9 mouse cellular contexts compared by ENCODE assay signal in genomic region chr3:135824436-135824835, GRCm38 (mm10). TPM values are rescaled to one million over a fixed set of nuclear protein-coding genes. Genes with fewer than 3 reads are reported as not detected.
DNase-seq lines count a peak whose midpoint lies in the region; ATAC-seq and TF ChIP-seq lines count a peak whose summit lies in the region.
"Had no signal": no experiment of that assay in that cellular context is flagged by ENCODE, and none has a peak within 500 bp of the region (broad histone marks: within the 10 kb centered on the region; RNA-seq: fewer than 3 reads in every experiment).

No protein-coding gene starts in this region.

- no peak overlapping the region for H3K4me3 ChIP-seq in forebrain, embryonic 13.5 days
- H3K4me3 ChIP-seq in forebrain, embryonic 12.5 days (replicated peaks) = no peak overlapping the region
- peak overlapping the region; percentile 42 for H3K4me3 ChIP-seq in megakaryocyte, embryonic 14.5 days (replicated peaks)
- no peak overlapping the region for H3K4me3 ChIP-seq in kidney, postnatal 0 days (replicated peaks; ENCODE audit: low read depth, low read length)

- peaks cover 5% of the 10 kb centered on the region for H3K27me3 ChIP-seq in forebrain, embryonic 13.5 days
- H3K27me3 ChIP-seq in forebrain, embryonic 12.5 days = peaks cover 3% of the 10 kb centered on the region; the same call in 1 of the 2 replicates
- H3K27me3 ChIP-seq in megakaryocyte, embryonic 14.5 days (replicated peaks) = peaks cover 34% of the 10 kb centered on the region
- no peaks in the 10 kb centered on the region for H3K27me3 ChIP-seq in kidney, postnatal 0 days (ENCODE audit: insufficient read depth, low read length)

- no peak overlapping the region for H3K9ac ChIP-seq in forebrain, embryonic 13.5 days
- no peak overlapping the region for H3K9ac ChIP-seq in forebrain, embryonic 12.5 days
- no peak overlapping the region for H3K9ac ChIP-seq in kidney, postnatal 0 days (ENCODE audit: low read depth, low read length)

- no peak overlapping the region for H3K4me2 ChIP-seq in forebrain, embryonic 13.5 days
- no peak overlapping the region for H3K4me2 ChIP-seq in forebrain, embryonic 12.5 days
- peak overlapping the region; percentile 82 for H3K4me2 ChIP-seq in kidney, postnatal 0 days (ENCODE audit: low read length)

- WGBS in forebrain, embryonic 13.5 days = 25% methylated on average over 2 of the region's 4 CpGs
- WGBS in forebrain, embryonic 12.5 days = 40% methylated on average over 1 of the region's 4 CpGs
- 25% methylated on average over 3 of the region's 4 CpGs for WGBS in kidney, postnatal 0 days

- peak; percentile 28 for DNase-seq in kidney, postnatal 0 days (ENCODE audit: low spot score)
- DNase-seq in naive thymus-derived CD4-positive, alpha-beta T cell, adult 2 months (ENCODE audit: low read depth) = peak; percentile 24
- no peak for DNase-seq in urinary bladder, postnatal 36 days (ENCODE audit: low spot score in 2 of 2)
- DNase-seq: B cell, adult 2 months had no signal

- ATAC-seq in forebrain, embryonic 13.5 days = peak; percentile 43; the same call in 1 of the 2 replicates
- ATAC-seq in forebrain, embryonic 12.5 days (ENCODE audit: low FRiP score) = no peak
- no peak for ATAC-seq in megakaryocyte, adult 5-6 weeks (ENCODE audit: poor library complexity, severe bottlenecking)
- ATAC-seq in kidney, postnatal 0 days (replicated peaks; ENCODE audit: low FRiP score, low read depth) = no peak
- no peak for ATAC-seq in megakaryocyte progenitor cell, adult 5-6 weeks (replicated peaks; ENCODE audit: poor library complexity)

- H3K36me3 ChIP-seq in forebrain, embryonic 13.5 days (ENCODE audit: poor library complexity, severe bottlenecking) = no peaks in the 10 kb centered on the region
- H3K36me3 ChIP-seq in forebrain, embryonic 12.5 days (replicated peaks) = no peaks in the 10 kb centered on the region
- H3K36me3 ChIP-seq in megakaryocyte, embryonic 14.5 days (replicated peaks; ENCODE audit: low read length) = no peaks in the 10 kb centered on the region
- no peaks in the 10 kb centered on the region for H3K36me3 ChIP-seq in kidney, postnatal 0 days (ENCODE audit: insufficient read depth, low read length)

- no peak for TF ChIP-seq CTCF in kidney, postnatal 0 days (IDR thresholded peaks at IDR 0.05; ENCODE audit: low read depth)

- H3K4me1 ChIP-seq in forebrain, embryonic 13.5 days = peaks cover 16% of the 10 kb centered on the region
- peaks cover 19% of the 10 kb centered on the region for H3K4me1 ChIP-seq in forebrain, embryonic 12.5 days
- H3K4me1 ChIP-seq in megakaryocyte, embryonic 14.5 days = peaks cover 24% of the 10 kb centered on the region
- H3K4me1 ChIP-seq in kidney, postnatal 0 days (replicated peaks; ENCODE audit: insufficient read depth, low read length) = peaks cover 6% of the 10 kb centered on the region; the same call in 1 of the 2 replicates

- H3K27ac ChIP-seq in forebrain, embryonic 13.5 days = no peak overlapping the region
- no peak overlapping the region for H3K27ac ChIP-seq in forebrain, embryonic 12.5 days
- peak overlapping the region; percentile 25; the same call in 1 of the 2 replicates for H3K27ac ChIP-seq in kidney, postnatal 0 days

- H3K9me3 ChIP-seq in forebrain, embryonic 13.5 days (replicated peaks) = no peaks in the 10 kb centered on the region
- H3K9me3 ChIP-seq in forebrain, embryonic 12.5 days = no peaks in the 10 kb centered on the region
- H3K9me3 ChIP-seq in megakaryocyte, embryonic 14.5 days = no peaks in the 10 kb centered on the region
- H3K9me3 ChIP-seq in kidney, postnatal 0 days (replicated peaks; ENCODE audit: low read length) = no peaks in the 10 kb centered on the region

RNA-seq across cellular contexts. Expression of gene Slc39a8, which starts 0.6 kb away (rescaled TPM):
- polyA plus RNA-seq in forebrain, embryonic 13.5 days (2015; fragmentation: Nextera tagmentation; extraction: Ambion mirVana) = 5.9 and 7.5 TPM in 2 replicates
- 11.0 and 13.2 TPM in 2 replicates for polyA plus RNA-seq in forebrain, embryonic 12.5 days (2016; fragmentation: Nextera tagmentation; extraction: Ambion mirVana)
- 0.23 TPM in 1 of 2 replicates, not detected in the other for polyA plus RNA-seq in megakaryocyte, embryonic 14.5 days (2012; ENCODE audit: insufficient read depth, low replicate concordance)
- total RNA-seq in megakaryocyte, adult 5-6 weeks (2015) = 3.3 and 5.5 TPM in 2 replicates
- 2.7 and 5.2 TPM in 2 replicates for total RNA-seq in megakaryocyte, adult 5-6 weeks (2017)
- polyA plus RNA-seq in kidney, postnatal 0 days (2015; fragmentation: Nextera tagmentation; extraction: Ambion mirVana) = 25.0 and 25.9 TPM in 2 replicates
- total RNA-seq in megakaryocyte progenitor cell, adult 5-6 weeks (2015) = 16.8 and 20.6 TPM in 2 replicates
- 13.5 and 14.4 TPM in 2 replicates for total RNA-seq in megakaryocyte progenitor cell, adult 5-6 weeks (2017)

Comparison
In these comparisons a context has a peak if more than half of its experiments do, and no peak if none do; other contexts are left out.
1. DNase-seq: peak in kidney, postnatal 0 days (single experiment) and naive thymus-derived CD4-positive, alpha-beta T cell, adult 2 months (single experiment); none in urinary bladder, postnatal 36 days (0 of 2).